Mouse (Mus musculus): ENCODE results near the gene D2hgdh.
"Not testable (repeated sequence)": the region's sequence is repeated elsewhere in the genome, so short reads cannot be mapped to it uniquely, and the experiment has no call there.

D2hgdh gene

GRCm38 (mm10) chr1:93826540-93826835, 1.8 kb downstream of the D2hgdh start:
- no peak for DNase-seq (ENCODE audit: low spot score in 2 of 2)

GRCm38 (mm10) chr1:93832754-93833360, 8.1 kb downstream of the D2hgdh start:
- DNase-seq (ENCODE audit: low spot score in 2 of 2): not testable (repeated sequence)

GRCm38 (mm10) chr1:93834671-93835150, 10.0 kb downstream of the D2hgdh start:
- DNase-seq (ENCODE audit: low spot score in 2 of 2): no peak

DNA sequence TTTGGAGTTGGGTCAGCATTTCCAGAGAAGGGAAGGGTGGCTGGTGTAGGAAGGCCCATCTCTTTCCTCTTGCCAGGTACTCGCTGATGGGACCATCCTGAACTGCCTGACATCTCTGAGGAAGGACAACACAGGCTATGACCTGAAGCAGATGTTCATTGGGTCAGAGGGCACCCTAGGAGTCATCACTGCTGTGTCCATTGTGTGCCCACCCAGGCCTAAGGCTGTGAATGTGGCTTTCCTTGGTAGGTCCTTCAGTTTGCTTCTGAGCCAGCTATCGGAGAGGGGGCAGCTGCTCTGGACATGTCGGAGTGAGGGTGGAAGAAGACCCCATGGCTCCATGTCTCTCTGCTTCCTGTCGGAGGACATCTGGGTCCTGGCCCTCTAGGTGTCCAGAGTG, 10.5 kb downstream of the D2hgdh start:
- DNase-seq (ENCODE audit: low spot score in 2 of 2): no peak

- DNase-seq (ENCODE audit: low spot score in 2 of 2): no peak
Observed at GRCm38 (mm10) chr1:93835876-93836531, 11.3 kb downstream of the D2hgdh start.

DNA sequence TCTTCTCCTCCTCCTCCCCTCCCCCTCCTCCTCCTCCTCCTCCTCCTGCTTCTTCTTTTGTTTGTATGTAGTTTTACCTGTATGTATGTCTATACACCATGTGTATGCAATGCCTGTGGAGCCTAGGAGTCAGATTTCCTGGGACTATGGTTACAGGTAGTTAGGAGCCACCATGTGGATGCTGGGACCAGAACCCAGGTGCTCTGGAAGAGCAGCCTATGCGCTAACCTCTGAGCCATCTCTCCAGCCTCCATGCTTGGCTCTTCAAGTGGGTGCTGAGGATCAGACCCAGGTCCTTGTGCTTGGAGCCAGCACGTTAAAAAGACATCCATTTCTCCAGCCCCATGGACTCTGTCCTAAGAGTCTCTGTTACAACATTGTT, 11.8 kb downstream of the D2hgdh start:
- no peak for DNase-seq (ENCODE audit: low spot score in 2 of 2)

GRCm38 (mm10) chr1:93837335-93837734, 12.6 kb downstream of the D2hgdh start:
- DNase-seq (ENCODE audit: low spot score in 2 of 2): no peak

DNA sequence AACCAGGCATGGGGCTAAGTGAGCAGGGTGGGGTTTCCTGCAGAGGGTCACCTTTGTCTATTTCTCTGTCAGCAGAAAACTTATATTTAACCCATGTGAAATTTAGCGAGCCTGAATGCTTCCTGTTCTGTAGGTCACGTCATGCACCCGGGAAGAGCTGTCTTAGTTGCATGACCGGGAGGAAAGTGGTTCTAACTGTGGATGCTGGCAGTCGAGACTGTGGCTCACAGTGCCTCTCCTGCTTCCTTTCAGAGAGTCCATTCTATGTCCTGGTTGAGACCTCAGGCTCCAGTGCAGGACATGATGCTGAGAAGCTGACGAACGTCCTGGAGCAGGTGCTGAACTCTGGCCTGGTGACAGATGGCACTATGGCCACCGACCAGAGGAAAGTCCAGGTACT, 13.9 kb downstream of the D2hgdh start:
- not testable (repeated sequence) for DNase-seq (ENCODE audit: low spot score in 2 of 2)

- not testable (repeated sequence) for DNase-seq (ENCODE audit: low spot score in 2 of 2)
Observed at GRCm38 (mm10) chr1:93845766-93846366, 21.2 kb downstream of the D2hgdh start.

DNA sequence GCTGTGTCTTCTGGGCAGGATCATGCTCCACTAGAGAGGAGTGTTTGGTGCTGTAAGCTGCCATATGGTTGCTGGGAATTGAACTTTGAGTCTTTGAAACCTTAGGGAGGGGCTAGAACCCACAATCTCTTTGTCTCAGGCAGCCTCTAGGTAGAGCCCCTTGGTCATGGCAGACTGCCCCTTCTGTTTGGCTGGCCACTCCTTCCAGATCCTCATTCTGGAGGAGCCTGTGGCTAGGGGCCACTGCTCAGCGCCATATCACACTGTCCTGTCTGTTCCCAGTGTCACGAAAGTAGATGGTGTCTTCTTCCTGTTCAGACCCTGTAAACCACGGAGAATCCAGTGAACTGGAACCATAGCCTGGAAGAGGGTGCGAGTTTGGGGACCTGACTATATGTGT, 31.1 kb downstream of the D2hgdh start:
- DNase-seq (ENCODE audit: low spot score in 2 of 2): not testable (repeated sequence)

DNA sequence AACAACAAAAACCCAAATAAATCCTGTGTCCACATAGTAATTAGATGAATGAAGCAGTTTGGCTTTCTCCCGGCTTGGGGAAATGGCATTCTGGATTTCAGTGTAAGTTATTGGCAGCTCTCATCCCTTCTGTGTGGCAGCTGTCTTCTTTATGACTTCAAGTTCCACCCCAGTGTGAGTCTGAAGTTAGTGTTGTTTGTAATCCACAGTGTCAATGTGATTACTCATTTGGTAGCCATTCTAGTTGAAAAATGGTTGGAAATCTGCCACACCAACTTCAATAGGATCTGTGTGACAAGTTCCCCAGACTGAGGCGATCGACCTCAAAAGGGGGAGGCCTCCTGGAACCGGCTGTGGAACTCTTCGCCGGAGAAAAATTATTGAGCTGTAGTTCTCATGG, 32.7 kb downstream of the D2hgdh start:
- DNase-seq (ENCODE audit: low spot score in 2 of 2): no peak

DNA sequence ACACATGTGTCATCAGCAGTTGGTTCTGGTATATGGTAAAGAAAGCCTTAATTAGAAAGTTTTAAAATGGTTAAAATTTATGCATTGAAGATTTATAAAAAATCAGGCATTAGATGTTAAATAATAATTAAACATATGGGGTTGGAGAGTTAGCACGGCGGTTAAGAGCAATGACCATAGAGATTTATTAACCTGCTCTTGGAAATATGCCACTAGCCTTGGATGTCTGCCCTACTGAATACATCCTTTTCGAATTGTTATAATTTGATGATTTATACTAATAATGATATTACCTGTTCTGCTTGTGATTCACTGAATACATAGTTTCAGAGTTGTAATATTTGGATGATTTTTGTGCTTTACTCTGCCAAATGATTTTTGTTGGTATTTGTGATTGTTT, 33.3 kb downstream of the D2hgdh start:
- no peak for DNase-seq (ENCODE audit: low spot score in 2 of 2)

- no peak for DNase-seq (ENCODE audit: low spot score in 2 of 2)
Observed at GRCm38 (mm10) chr1:93859619-93860018, 34.9 kb downstream of the D2hgdh start.

DNA sequence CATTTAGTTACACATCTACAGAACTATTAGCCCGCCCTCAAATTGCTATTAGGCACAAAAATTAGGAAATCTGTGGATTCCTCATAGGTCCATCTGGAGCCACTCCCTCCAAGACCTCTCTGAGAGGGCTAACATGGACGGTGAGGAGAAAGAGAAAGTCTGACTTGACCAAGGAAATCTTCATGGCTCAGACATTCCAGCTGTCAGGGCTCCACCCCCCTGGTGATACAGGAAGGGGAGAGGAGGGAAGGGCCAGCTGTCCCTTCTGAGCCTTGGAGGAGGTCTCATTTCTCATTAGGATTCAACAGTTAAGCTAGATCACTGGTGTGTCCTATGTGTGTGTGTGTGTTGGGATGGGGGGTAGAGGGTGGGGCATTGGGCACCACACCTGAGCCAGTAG, 36.3 kb downstream of the D2hgdh start, which contains the start of gene Gal3st2:
TSS of gene Gal3st2 (plus strand) at position 259 of the 400 bp plus-strand sequence.
- not testable (repeated sequence) for DNase-seq (ENCODE audit: low spot score in 2 of 2)

GRCm38 (mm10) chr1:93871594-93872105, 46.9 kb downstream of the D2hgdh start:
- DNase-seq (ENCODE audit: low spot score in 2 of 2): not testable (repeated sequence)

DNA sequence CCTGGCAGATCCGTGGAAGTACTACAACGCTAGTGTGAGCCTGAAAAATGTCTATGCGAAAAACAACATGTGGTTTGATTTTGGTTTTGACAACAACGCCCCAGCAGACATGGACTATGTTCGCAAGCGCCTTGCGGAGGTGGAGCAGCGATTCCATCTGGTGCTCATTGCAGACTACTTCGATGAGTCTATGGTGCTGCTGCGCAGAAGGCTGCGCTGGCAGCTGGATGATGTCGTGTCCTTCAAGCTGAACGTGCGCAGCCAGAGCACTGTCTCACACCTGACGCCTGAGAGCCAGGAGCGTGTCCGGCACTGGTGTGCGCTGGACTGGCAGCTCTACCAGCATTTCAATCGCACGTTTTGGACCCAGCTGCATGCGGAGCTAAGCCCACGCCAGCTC, 49.7 kb downstream of the D2hgdh start:
- not testable (repeated sequence) for DNase-seq (ENCODE audit: low spot score in 2 of 2)

DNA sequence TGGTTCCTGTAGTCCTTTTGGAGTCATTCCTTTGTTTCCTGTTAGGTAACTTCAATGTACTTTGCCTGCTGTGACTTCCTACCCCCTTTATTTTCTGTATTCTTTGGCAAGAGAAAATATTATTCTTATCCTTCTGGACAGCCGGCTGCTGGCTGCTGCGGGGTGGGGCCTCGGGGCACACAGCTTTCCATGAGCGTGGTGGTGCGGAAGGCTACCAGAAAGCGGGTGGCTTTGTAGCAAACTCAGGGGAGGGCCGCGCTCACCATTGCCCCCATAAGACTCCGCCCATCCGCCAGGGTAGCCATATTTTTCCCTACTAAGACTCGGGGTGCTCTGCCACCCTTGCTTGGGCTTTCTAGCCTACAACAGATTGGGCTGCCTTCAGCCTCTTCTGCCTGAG, 57.1 kb downstream of the D2hgdh start:
- DNase-seq (ENCODE audit: low spot score in 2 of 2): not testable (repeated sequence)

DNA sequence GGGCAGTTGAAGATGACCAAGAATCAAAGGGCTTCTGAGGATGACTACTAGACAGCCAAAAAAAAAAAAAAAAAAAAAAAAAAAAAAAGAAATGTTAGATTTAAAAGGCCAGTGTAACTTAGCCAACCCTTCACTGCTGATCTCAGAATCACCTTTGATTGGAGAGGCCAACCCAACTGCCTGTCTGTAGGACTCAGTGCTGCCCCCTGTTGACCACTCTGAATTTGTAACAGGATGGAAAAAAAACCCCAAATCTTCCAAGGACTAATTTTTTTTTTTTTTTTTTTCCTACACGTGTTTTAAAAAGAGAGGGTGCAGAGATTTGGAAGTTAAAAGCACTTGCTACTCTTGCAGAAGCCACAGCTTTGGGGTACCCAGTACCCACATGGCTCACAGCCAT, 66.2 kb downstream of the D2hgdh start:
- not testable (repeated sequence) for DNase-seq (ENCODE audit: low spot score in 2 of 2)

DNA sequence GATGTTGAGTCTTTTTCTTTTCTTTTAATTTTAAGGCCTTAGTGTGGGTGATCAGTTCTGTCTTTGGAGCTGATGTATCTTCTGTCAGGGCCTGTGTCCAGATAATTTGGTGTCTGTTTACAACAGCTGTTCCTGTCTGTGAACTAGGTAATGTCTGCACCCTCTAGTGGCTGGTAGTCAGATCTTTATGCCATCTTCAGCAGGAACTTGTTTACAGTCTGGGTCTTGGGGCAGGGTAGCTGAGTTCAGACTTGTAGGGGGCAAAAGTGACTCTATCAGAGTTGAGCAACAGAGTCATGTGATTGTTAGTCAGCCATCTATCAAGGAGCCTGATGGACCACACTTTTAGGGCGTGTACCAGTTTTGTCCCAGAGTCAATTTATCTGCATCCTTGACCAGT, 72.7 kb downstream of the D2hgdh start:
- not testable (repeated sequence) for DNase-seq (ENCODE audit: low spot score in 2 of 2)

DNA sequence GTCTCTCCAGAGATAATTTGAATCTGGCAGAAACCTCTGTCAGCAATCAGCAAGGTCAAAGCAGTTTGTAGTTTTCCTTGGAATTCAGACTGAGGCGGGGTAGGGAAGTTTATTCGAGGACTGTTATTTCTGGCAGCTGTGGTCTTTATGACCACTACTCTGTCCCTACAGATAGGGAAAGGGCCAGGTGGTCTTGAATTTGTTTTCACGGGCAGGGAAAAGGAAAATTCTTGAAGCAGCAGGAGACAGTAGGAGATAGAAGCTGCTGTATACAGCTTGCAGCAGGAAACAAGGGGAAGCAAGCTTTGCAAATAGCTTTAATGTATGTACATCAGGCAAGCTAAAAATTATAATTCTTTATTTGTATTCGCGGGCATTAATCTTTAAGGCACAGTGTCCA, 76.6 kb downstream of the D2hgdh start:
- DNase-seq (ENCODE audit: low spot score in 2 of 2): not testable (repeated sequence)

Measured in natural killer cell, adult 2 months (primary cell).